Mouse (Mus musculus): Measurements from ENCODE around the gene Erbin.

The Erbin gene

GRCm38 (mm10) chr13:103912351-103912750, 8.0 kb downstream of the Erbin start:
- no peak for DNase-seq (ENCODE audit: low spot score in 2 of 2)

GRCm38 (mm10) chr13:103910598-103910997, 9.7 kb downstream of the Erbin start:
- no peak for DNase-seq (ENCODE audit: low spot score in 2 of 2)

DNA sequence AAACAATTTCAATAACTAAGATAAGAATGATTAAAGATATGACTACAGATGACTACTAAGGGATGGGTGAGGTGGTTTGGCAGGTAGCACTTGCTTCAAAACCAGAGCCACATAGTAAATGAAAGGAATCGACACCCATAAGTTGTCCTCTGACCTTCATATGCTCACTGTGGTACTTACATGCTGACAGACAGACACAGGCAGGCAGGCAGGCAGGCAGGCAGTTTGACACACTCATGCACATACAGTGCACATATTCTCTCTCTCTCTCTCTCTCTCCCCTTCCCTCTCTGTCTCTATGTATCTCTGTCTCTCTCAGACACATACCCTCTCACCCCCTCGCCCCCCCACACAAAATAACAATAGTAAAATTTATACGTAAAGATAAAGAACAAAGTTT, 10.4 kb downstream of the Erbin start:
- no peak for DNase-seq (ENCODE audit: low spot score in 2 of 2)

- DNase-seq (ENCODE audit: low spot score in 2 of 2) = no peak
These were observed 20.3 kb downstream of the Erbin start for GRCm38 (mm10) chr13:103900015-103900414.

- no peak for DNase-seq (ENCODE audit: low spot score in 2 of 2)
These were observed 22.7 kb downstream of the Erbin start for GRCm38 (mm10) chr13:103897606-103898005.

- DNase-seq (ENCODE audit: low spot score in 2 of 2) = no peak
These were observed 27.2 kb downstream of the Erbin start for GRCm38 (mm10) chr13:103893065-103893464.

DNA sequence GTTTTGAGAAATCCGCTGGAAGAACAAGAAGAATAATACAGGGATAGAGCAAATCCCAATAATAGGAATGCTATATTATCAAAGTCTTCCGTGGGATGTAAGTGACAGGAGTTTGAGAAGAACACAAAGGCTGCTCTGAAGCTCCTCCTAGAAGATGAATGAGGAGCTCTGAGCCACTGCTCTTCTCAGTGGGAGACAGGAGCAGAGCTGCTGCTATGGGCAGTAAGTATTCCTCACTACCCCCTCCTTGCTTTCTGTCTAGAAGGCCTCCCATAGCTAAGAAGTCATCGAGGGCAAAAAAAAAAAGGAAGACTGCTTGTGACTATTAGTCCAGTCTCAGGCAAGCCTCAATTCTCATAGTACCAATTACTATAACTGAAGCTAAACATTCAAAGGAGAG, 30.3 kb downstream of the Erbin start:
- no peak for DNase-seq (ENCODE audit: low spot score in 2 of 2)

GRCm38 (mm10) chr13:103886503-103886902, 33.8 kb downstream of the Erbin start:
- DNase-seq (ENCODE audit: low spot score in 2 of 2) = no peak

DNA sequence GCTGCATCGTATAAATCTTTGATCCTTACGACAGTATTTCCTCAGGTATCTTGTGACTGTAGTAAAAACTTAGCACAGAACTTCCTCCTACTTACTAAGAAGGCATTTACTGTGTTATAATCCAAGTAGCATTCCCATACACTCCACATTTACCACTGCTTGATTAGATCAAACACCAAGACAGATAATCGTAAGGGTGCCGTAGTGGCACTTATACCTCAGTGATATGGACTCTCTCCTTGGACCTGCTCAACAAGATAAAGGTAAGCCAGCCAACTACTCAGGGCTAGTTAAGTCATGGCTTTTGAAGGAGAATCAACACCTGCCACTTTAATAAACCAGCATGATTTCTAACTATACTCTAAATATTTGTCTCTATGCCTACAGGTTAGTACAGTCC, 39.1 kb downstream of the Erbin start:
- no peak for DNase-seq (ENCODE audit: low spot score in 2 of 2)

DNA sequence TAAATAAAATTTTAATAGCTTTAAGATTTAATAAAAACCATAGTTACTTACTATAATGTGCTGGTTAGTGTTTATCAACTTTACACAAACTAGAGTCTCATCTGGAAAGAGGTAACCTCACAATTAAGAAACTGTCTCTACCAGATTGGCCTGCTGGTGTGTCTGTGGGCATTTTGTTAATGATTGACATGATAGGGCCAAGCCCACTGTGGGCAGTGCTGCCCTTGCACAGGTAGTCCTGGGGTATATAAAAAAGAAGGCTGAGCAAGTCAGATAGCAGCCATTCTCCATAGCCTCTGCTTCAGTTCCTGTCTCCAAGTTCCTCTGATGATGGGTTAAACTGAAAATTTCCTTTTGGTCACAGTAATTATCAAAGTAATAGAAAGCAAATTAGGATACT, 43.6 kb downstream of the Erbin start:
- DNase-seq (ENCODE audit: low spot score in 2 of 2) = no peak

DNA sequence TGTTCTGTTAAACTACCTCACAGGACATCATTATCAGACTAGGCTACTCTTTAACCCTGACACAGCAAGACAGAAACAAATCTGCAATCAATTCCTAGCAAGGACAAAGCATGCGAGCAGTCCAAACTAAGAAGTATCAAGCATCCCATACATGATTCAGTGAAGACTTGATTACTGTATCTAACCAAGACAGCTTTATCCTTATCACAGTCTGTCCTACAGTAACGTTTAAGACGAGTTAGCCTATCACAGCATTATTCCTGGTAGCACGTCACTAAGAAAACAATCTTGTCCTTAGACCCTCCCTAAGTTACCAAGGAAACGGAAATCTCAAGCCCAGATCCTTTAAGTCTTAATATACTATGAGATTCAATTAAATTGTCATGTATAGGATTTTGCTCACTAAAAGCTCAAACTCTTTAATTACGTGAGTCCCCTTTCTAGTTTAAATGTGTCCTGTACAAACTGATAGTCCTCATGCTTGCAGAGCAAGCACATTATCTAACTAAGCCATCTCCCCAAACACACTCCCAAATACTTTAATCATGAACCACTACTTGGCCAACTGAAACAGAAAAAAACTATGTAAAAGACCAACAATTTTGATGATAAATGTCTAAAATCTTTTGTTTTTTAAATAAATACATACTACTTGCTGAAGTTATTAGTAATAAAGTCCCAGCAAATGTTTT, 44.3 kb downstream of the Erbin start:
- no peak for DNase-seq (ENCODE audit: low spot score in 2 of 2)

- DNase-seq (ENCODE audit: low spot score in 2 of 2) = no peak
These were observed 49.5 kb downstream of the Erbin start for GRCm38 (mm10) chr13:103870786-103871185.

DNA sequence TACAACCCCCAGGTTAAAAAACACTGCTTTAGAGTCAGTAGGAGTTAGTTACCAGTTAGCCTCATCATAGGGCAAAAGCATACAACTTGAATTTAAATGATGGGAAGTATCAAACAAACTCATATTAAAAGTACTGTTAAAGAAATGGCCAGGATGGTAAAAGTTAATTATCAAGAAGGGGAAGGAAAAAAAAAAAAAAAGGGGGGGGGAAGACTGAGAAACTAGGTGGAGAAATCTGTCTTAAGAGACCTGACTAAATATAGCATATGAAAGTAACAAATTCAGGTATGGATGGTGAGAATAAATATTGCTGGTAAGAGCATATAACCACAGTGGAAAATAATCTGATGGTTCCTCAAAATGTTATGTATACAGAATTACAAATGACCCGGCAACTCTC, 50.2 kb downstream of the Erbin start:
- DNase-seq (ENCODE audit: low spot score in 2 of 2) = no peak

GRCm38 (mm10) chr13:103868875-103869274, 51.4 kb downstream of the Erbin start:
- no peak for DNase-seq (ENCODE audit: low spot score in 2 of 2)

GRCm38 (mm10) chr13:103862041-103862440, 58.3 kb downstream of the Erbin start:
- DNase-seq (ENCODE audit: low spot score in 2 of 2) = no peak

DNA sequence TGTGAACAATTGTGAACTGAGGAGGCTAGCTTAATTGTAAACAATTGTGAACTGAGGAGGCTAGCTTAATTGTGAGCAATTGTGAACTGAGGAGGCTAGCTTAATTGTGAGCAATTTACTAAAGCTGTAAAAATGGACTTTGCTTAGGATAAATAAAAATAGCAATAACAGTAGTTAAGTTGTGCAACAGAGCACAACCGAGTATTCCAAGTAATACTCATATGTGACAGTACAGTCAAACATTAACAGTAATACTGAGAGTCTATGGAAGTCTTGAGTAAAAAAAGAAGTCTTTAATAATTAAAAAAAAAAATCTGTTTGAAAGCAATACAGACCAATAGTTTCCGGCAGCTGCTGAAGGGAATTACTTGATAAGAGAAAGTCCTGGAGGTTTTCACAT, 61.3 kb downstream of the Erbin start:
- no peak for DNase-seq (ENCODE audit: low spot score in 2 of 2)

GRCm38 (mm10) chr13:103847614-103848013, 72.7 kb downstream of the Erbin start:
- DNase-seq (ENCODE audit: low spot score in 2 of 2) = no peak

- no peak for DNase-seq (ENCODE audit: low spot score in 2 of 2)
These were observed 78.8 kb downstream of the Erbin start for GRCm38 (mm10) chr13:103841287-103842201.

DNA sequence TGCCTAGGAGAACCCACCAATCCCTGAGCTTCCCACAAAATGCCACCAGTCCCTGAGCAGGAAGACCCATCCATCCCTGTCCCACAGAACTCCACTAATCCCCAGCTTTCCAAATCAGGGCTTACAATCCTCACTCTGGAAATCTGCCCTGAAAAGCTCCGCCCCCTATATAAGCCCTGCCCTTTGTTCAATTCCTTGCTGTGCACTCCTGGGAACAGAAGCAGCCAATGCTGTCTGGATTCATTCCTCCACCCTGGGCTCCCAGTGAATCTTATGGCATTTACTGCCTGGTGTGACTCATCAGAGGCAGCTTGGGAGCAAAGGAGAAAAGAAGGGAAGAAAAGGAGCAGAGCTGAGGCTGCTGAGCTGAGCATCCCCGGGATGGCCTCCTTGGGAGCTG, 81.7 kb downstream of the Erbin start:
- no peak for DNase-seq (ENCODE audit: low spot score in 2 of 2)

- DNase-seq (ENCODE audit: low spot score in 2 of 2) = no peak
These were observed 90.6 kb downstream of the Erbin start for GRCm38 (mm10) chr13:103829623-103830135.

- no peak for DNase-seq (ENCODE audit: low spot score in 2 of 2)
These were observed 98.0 kb downstream of the Erbin start for GRCm38 (mm10) chr13:103822270-103822669.

DNA sequence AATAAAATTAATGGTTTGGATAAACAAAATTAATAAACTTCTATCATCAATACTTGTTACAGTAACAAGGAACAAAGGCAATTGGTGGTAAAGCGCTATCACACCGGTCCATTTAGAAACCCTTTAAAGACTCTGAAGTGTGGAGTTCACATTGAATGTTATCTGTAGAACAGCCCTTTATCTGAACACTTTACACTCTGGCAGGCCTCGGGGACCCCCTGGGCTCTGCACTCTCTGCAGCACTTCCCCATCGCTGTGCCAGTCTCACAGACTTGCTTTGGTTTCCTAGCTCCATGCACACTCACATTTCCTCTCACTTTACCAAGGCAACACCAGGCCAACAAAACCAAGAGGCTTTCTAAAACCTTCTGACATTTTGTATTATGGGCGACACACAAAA, 100.9 kb downstream of the Erbin start:
- no peak for DNase-seq (ENCODE audit: low spot score in 2 of 2)

DNA sequence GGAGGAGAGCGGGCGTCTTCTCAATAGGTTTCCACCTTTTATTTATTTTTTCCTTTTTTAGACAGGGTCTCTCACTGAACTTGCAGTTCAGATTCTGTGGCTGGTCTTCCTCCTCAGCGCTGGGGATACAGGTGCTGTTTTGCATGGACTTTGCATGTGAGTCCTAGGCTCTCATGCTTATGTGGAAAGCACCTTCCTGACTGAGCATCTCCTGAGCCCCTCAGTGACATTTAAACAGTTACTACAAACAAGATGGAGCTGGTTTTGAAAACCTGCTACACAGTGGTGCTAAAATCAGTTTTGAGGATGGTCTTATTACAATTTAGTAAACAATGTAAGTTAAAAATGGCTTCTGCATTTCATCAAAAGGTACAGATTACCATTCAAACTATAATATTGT, 102.4 kb downstream of the Erbin start:
- DNase-seq (ENCODE audit: low spot score in 2 of 2) = no peak

Measured in right cerebral cortex, postnatal 10 days (tissue).